Mouse (Mus musculus) ES-E14 (cell line): ENCODE data around the gene Ccdc96.

Experiments
- CHD2 ChIP-seq: IDR thresholded peaks from 2 replicates; pipeline ENCODE4 v1.6.1; 2014; ENCODE audit warnings: mild to moderate bottlenecking, low read depth, low read length, inconsistent platforms
- ZNF384 ChIP-seq: IDR thresholded peaks from 2 replicates; pipeline ENCODE4 v1.6.1; 2012; ENCODE audit warnings: low read depth, low read length, inconsistent platforms

- no peak for TF ChIP-seq ZNF384
- TF ChIP-seq CHD2, result no peak
These were observed 33.3 kb upstream of the Ccdc96 start for GRCm38 (mm10) chr5:36451119-36451518.
